Mouse (Mus musculus): ENCODE data around the gene Rnh1.

DNA sequence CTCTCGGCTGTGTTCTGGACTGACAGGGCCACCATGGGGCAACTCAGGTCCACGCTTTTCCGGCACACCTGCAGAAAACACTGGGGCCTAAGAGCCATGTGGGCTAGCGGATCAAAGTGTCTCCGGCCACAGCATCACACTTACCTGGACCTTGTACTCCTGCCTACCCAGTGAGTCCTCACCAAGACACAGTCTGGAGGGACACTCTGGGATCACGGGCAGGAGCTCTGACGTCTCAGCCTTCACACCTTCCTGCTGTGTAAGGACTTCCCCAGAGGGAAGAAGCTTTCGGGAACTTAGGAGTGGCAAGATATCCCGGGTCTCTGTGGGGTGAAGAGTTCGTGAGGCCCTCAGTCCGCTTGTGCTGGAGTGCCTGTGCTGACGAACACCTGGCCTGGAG, 37.5 kb upstream of the Rnh1 start:
- TF ChIP-seq CTCF (IDR thresholded peaks at IDR 0.05; ENCODE audit: insufficient read depth, low read length) (no peak), POLR2A (IDR thresholded peaks at IDR 0.05; ENCODE audit: borderline replicate concordance, extremely low read depth, low read depth, low read length) (no peak)
